Mouse (Mus musculus) cortical plate, adult 2 months (tissue): ENCODE measurements around the gene Hrk.

Source experiments
- CTCF ChIP-seq: fragments of 200-500 bp; IDR thresholded peaks from 2 replicates; pipeline ENCODE4 v1.5.1; 2011; ENCODE audit warnings: mild to moderate bottlenecking, control low read depth, low read length; ENCODE audit not compliant: insufficient read depth; ENCODE audit errors: extremely low read depth
- POLR2A ChIP-seq: fragments of 200-500 bp; IDR thresholded peaks from 2 replicates; pipeline ENCODE4 v1.6.1; 2011; ENCODE audit warnings: mild to moderate bottlenecking, low read length, control low read depth; ENCODE audit not compliant: insufficient read depth; ENCODE audit errors: extremely low read depth

DNA sequence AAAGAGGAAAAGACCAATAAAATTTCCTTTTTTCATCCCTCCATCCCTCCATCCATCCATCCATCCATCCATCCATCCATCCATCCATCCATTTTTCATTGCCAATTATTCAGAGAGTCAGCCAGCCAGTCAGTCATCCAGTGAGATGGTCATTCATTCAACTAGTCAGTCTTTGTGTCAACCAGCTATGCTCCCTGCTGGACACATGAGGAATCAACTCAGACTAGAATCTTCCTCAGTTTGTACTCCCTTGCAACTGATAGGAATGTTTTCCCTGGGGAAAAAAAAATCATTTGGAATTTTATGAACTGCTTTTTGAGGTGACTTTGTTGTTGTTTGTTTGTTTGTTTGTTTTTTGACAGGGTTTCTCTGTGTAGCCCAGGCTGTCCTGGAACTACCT lies 1.0 kb downstream of the Hrk start:
- TF ChIP-seq CTCF (no peak), POLR2A (no peak)
